21 mouse cellular contexts compared by ENCODE assay signal in the genomic region with DNA sequence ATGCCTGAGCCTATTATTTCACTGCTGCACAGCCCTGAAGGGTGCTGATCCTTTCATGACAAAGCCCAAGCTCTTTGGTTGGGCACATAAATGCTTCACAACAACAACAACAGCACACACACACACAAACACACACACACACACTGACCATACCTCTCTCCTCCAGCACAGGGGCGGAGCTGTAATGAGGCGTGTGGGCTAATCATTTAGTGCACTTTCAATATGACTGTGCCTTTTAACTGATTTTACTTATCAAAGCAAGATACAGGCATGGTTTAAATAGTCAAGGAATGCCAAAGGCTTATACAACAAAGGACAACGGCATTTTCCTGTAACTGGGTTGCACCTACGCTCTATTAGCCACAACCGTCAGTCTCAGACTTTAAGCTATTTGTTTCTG.
"Had no signal": no experiment of that assay in that cellular context is flagged by ENCODE, and none has a peak within 500 bp of the region (broad histone marks: within the 10 kb centered on the region; RNA-seq: fewer than 3 reads in every experiment).

No protein-coding gene starts in this region.

- H3K4me3 ChIP-seq: limb, embryonic 12.5 days; limb, embryonic 15.5 days; midbrain, embryonic 12.5 days; midbrain, embryonic 15.5 days; neural tube, embryonic 12.5 days; neural tube, embryonic 15.5 days had no signal

- ATAC-seq: liver, postnatal 0 days; lung, postnatal 0 days; midbrain, embryonic 15.5 days had no signal

- H3K4me2 ChIP-seq: limb, embryonic 12.5 days; limb, embryonic 15.5 days; liver, embryonic 11.5 days; lung, embryonic 14.5 days; midbrain, embryonic 12.5 days; midbrain, embryonic 15.5 days; neural tube, embryonic 12.5 days; neural tube, embryonic 15.5 days had no signal

- H3K4me1 ChIP-seq: limb, embryonic 12.5 days; limb, embryonic 15.5 days; midbrain, embryonic 12.5 days; midbrain, embryonic 15.5 days; neural tube, embryonic 12.5 days; neural tube, embryonic 15.5 days had no signal

- H3K27me3 ChIP-seq: limb, embryonic 12.5 days; limb, embryonic 15.5 days; midbrain, embryonic 12.5 days; midbrain, embryonic 15.5 days; neural tube, embryonic 12.5 days; neural tube, embryonic 15.5 days had no signal

- H3K27ac ChIP-seq: limb, embryonic 12.5 days; limb, embryonic 15.5 days; liver, embryonic 14.5 days; macrophage; midbrain, embryonic 12.5 days; midbrain, embryonic 15.5 days; neural tube, embryonic 12.5 days; neural tube, embryonic 15.5 days; stomach, postnatal 0 days had no signal

- H3K36me3 ChIP-seq: limb, embryonic 12.5 days; limb, embryonic 15.5 days; midbrain, embryonic 12.5 days; midbrain, embryonic 15.5 days; neural tube, embryonic 12.5 days; neural tube, embryonic 15.5 days had no signal

- DNase-seq: kidney, postnatal 14 days; kidney, postnatal 4 days; layer of hippocampus, adult 9-11 months; liver, postnatal 0 days; lung, embryonic 14.5 days; right cerebral cortex, adult 18-20 months; right cerebral cortex, postnatal 14 days; right cerebral cortex, postnatal 4 days; thymus, adult 2 months; thymus, postnatal 25 days had no signal

- H3K9ac ChIP-seq: limb, embryonic 12.5 days; limb, embryonic 15.5 days; liver, embryonic 14.5 days; liver, postnatal 0 days; lung, embryonic 14.5 days; midbrain, embryonic 12.5 days; midbrain, embryonic 15.5 days; neural tube, embryonic 12.5 days; neural tube, embryonic 15.5 days had no signal

- H3K9me3 ChIP-seq: limb, embryonic 15.5 days; midbrain, embryonic 15.5 days; neural tube, embryonic 15.5 days had no signal
